Mouse (Mus musculus) C2C12 (cell line): ENCODE measurements around the gene Erp27. TPM values are rescaled to one million over a fixed set of nuclear protein-coding genes. Genes with fewer than 3 reads are reported as not detected.

Source experiments
- H3K27me3 ChIP-seq: one replicate; pipeline ENCODE4 v1.6.1; 2011; ENCODE audit not compliant: control insufficient read depth, insufficient read depth, insufficient read length
- H3K36me3 ChIP-seq: one replicate; pipeline ENCODE4 v1.6.1; 2011; ENCODE audit not compliant: control insufficient read depth, insufficient read depth
- H3K4me3 ChIP-seq: one replicate; pipeline ENCODE4 v1.5.1; 2011; ENCODE audit warnings: mild to moderate bottlenecking, control low read depth; ENCODE audit not compliant: poor library complexity, insufficient read depth, severe bottlenecking
- H3K79me2 ChIP-seq: one replicate; pipeline ENCODE4 v1.6.1; 2011; ENCODE audit not compliant: control insufficient read depth, insufficient read depth
- H3K79me3 ChIP-seq: one replicate; pipeline ENCODE4 v1.6.1; 2011; ENCODE audit warnings: low read depth, control low read depth
- H3ac ChIP-seq: one replicate; pipeline ENCODE3; 2011; ENCODE audit warnings: low read depth; ENCODE audit not compliant: control insufficient read depth, insufficient read length
- CEBPB ChIP-seq: IDR thresholded peaks from one replicate; pipeline ENCODE4 v1.6.1; 2011; ENCODE audit warnings: low read depth, mild to moderate bottlenecking, control low read depth, moderate library complexity
- CTCF ChIP-seq: IDR thresholded peaks from one replicate; pipeline ENCODE4 v1.5.1; 2011; ENCODE audit not compliant: control insufficient read depth, insufficient read depth, insufficient read length
- FOSL1 ChIP-seq: IDR thresholded peaks from one replicate; pipeline ENCODE4 v1.8.0; 2011; ENCODE audit warnings: mild to moderate bottlenecking, low read length; ENCODE audit not compliant: poor library complexity, insufficient read depth, severe bottlenecking
- MAX ChIP-seq: IDR thresholded peaks from one replicate; pipeline ENCODE4 v1.6.1; 2011; ENCODE audit warnings: mild to moderate bottlenecking, control low read depth
- MYOD1 ChIP-seq: IDR thresholded peaks from one replicate; pipeline ENCODE4 v1.6.1; 2011; ENCODE audit warnings: low read depth; ENCODE audit not compliant: control insufficient read depth, insufficient read length
- MYOG ChIP-seq: IDR thresholded peaks from one replicate; pipeline ENCODE4 v1.6.1; 2011; ENCODE audit not compliant: control insufficient read depth, insufficient read length; ENCODE audit errors: extremely low read depth
- USF1 ChIP-seq: IDR thresholded peaks from one replicate; pipeline ENCODE4 v1.6.1; 2011; ENCODE audit warnings: low read depth, mild to moderate bottlenecking, control low read depth, moderate library complexity
- polyA plus RNA-seq: library from polyadenylated mRNA; unstranded; fragments of >200 nt; fragmentation: generic; extraction: Trizol; gene quantifications from one replicate; pipeline ENCODE4 v1.2.1, GENCODE M21; 2012; ENCODE audit warnings: missing spikeins

The Erp27 gene
- polyA plus RNA-seq, 1 experiment, result 0.04 TPM

DNA sequence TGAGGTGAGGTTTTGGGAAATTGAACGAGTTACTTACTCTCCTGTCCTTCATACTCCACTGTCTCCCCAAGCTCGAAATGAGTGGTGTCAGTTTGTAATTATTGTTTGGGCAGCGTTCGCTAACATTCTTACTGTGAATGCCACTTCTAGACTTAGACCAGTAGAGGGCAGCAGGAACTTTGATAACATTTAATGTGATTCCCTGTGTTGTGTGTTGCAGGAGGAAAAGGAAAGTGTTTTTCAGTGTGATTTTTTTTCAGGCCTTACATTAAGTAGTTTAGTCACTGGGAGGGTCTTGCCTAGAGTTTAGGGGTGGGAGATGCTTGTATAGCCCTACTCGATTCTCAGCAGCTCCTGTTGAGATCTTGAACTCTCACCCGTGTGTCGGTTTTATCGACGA, 61.0 kb downstream of the Erp27 start:
- Histone ChIP-seq H3K27me3 (no peaks in the 10 kb centered on the region), H3ac (peak overlapping the region; percentile 14), H3K79me2 (no peaks in the 10 kb centered on the region), H3K4me3 (no peak overlapping the region), H3K79me3 (no peaks in the 10 kb centered on the region), H3K36me3 (no peaks in the 10 kb centered on the region)
- no peak for TF ChIP-seq USF1
- no peak for TF ChIP-seq CTCF
- TF ChIP-seq CEBPB, result no peak
- no peak for TF ChIP-seq MAX
- no peak for TF ChIP-seq MYOD1
- no peak for TF ChIP-seq MYOG
- no peak for TF ChIP-seq FOSL1

DNA sequence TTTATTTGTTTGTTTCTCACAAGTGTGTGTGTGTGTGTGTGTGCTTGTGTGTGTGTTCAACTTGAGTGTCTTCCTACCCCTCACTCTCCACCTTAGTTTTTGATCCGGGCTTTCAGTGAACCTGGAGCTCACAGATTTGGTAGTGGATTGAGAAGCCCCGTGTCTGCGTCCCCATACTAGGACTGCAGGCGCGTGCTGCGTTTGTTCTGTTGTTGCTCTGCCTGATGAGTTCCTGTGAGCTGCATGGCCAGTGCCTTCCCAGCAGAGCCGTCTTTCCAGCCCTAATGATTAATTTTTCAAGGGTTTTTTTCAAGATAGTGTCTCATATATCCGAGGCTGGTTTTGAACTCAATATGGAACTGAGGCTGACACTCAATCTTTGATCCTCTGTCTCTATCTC, 63.6 kb downstream of the Erp27 start:
- H3K79me2 ChIP-seq, result no peaks in the 10 kb centered on the region
- no peak overlapping the region for H3ac ChIP-seq
- H3K79me3 ChIP-seq, result no peaks in the 10 kb centered on the region
- no peak for TF ChIP-seq USF1
- no peak for TF ChIP-seq MYOG
- TF ChIP-seq CEBPB, result no peak
- TF ChIP-seq CTCF, result no peak
- TF ChIP-seq MYOD1, result no peak
- no peak for TF ChIP-seq MAX
- no peak for TF ChIP-seq FOSL1
- H3K27me3 ChIP-seq, result no peaks in the 10 kb centered on the region
- no peak overlapping the region for H3K4me3 ChIP-seq
- H3K36me3 ChIP-seq, result no peaks in the 10 kb centered on the region

DNA sequence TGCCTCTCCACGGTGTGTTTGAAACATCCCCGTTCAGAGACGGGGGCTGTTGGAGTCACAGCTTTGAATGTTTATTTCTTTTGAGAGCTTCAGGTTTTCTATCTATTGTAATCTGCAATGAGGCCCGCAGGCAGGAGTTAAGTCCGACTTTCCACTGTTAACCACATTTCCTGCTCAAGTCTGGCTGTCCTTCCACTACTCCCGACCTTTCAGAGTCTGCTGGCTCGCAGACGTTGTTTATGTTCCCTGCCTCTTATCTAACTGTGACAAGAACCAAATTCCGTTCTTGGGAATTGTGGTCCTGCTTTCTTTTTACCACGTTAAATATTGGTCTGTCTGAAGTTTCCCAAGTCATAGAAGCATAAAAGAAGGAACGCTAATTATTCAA, 64.1 kb downstream of the Erp27 start:
- Histone ChIP-seq H3K27me3 (no peaks in the 10 kb centered on the region), H3K79me3 (no peaks in the 10 kb centered on the region), H3K36me3 (no peaks in the 10 kb centered on the region), H3K4me3 (no peak overlapping the region), H3ac (no peak overlapping the region), H3K79me2 (no peaks in the 10 kb centered on the region)
- TF ChIP-seq FOSL1, result no peak
- TF ChIP-seq MYOG, result no peak
- no peak for TF ChIP-seq USF1
- no peak for TF ChIP-seq CEBPB
- TF ChIP-seq MAX, result no peak
- no peak for TF ChIP-seq CTCF
- TF ChIP-seq MYOD1, result no peak

Other genes with a start within 250 kb of the Erp27 start
- gene Gucy2c, start 140.4 kb downstream of the Erp27 start, polyA plus RNA-seq, result 0.01 TPM
- gene Hist4h4, start 117.8 kb downstream of the Erp27 start, polyA plus RNA-seq, result 0.80 TPM
- 322 TPM for gene H2afj, start 113.9 kb downstream of the Erp27 start, polyA plus RNA-seq
- 0.13 TPM for gene BC049715, start 94.6 kb downstream of the Erp27 start, polyA plus RNA-seq
- gene Wbp11, start 93.9 kb downstream of the Erp27 start, polyA plus RNA-seq, result 65.9 TPM
- gene Smco3, start 86.7 kb downstream of the Erp27 start, polyA plus RNA-seq, result 0.11 TPM
- not detected for gene Art4, start 64.4 kb downstream of the Erp27 start, polyA plus RNA-seq
- gene Mgp, start 46.4 kb downstream of the Erp27 start, polyA plus RNA-seq, result 472 TPM
- 0.26 TPM for gene Pde6h, start 1.7 kb upstream of the Erp27 start, polyA plus RNA-seq
- gene Arhgdib, start 19.7 kb upstream of the Erp27 start, polyA plus RNA-seq, result 101 TPM
- 0.21 TPM for gene Rerg, start 248.3 kb upstream of the Erp27 start, polyA plus RNA-seq